Mouse (Mus musculus) ES-Bruce4 (cell line): ENCODE results near the gene Cyp2d40.

Experiments
- CTCF ChIP-seq: IDR thresholded peaks from one replicate; pipeline ENCODE4 v1.8.1; 2011; ENCODE audit warnings: low read depth, low read length
- EP300 ChIP-seq: IDR thresholded peaks from 2 replicates; pipeline ENCODE4 v1.6.1; 2011; ENCODE audit warnings: low read depth, low read length; ENCODE audit not compliant: insufficient read depth
- POLR2A ChIP-seq: IDR thresholded peaks from one replicate; pipeline ENCODE4 v1.8.1; 2011; ENCODE audit warnings: low read length; ENCODE audit not compliant: insufficient read depth

GRCm38 (mm10) chr15:82783800-82784199 is 19.8 kb upstream of the Cyp2d40 start:
- TF ChIP-seq POLR2A, result no peak
- TF ChIP-seq CTCF, result no peak
- TF ChIP-seq EP300, result no peak
